Mouse (Mus musculus) midbrain, embryonic 13.5 days (tissue): ENCODE data around the gene Olfr18. TPM values are rescaled to one million over a fixed set of nuclear protein-coding genes. Genes with fewer than 3 reads are reported as not detected.

Experiments
- polyA plus RNA-seq: library from polyadenylated mRNA; unstranded; fragments of >200 nt; fragmentation: Nextera tagmentation; extraction: Ambion mirVana; gene quantifications from 2 replicates; pipeline ENCODE4 v1.2.1, GENCODE M21; 2015

Gene Olfr18
- polyA plus RNA-seq, 1 experiment from 2014 or later = not detected

Other genes with a start within 250 kb of the Olfr18 start
- gene Olfr868, start 237.5 kb downstream of the Olfr18 start, polyA plus RNA-seq = not detected in 2 replicates
- not detected in 2 replicates for gene Olfr869, start 207.1 kb downstream of the Olfr18 start, polyA plus RNA-seq
- gene Olfr870, start 162.0 kb downstream of the Olfr18 start, polyA plus RNA-seq = not detected in 2 replicates
- not detected in 2 replicates for gene Olfr871, start 123.9 kb downstream of the Olfr18 start, polyA plus RNA-seq
- gene Olfr872, start 99.0 kb downstream of the Olfr18 start, polyA plus RNA-seq = not detected in 2 replicates
- not detected in 2 replicates for gene Olfr39, start 53.7 kb downstream of the Olfr18 start, polyA plus RNA-seq
- not detected in 2 replicates for gene Olfr873, start 37.6 kb downstream of the Olfr18 start, polyA plus RNA-seq
- gene Zfp560, start 49.1 kb upstream of the Olfr18 start, polyA plus RNA-seq = 41.5 and 45.4 TPM in 2 replicates
- 17.5 and 20.1 TPM in 2 replicates for gene Zfp26, start 124.1 kb upstream of the Olfr18 start, polyA plus RNA-seq
- gene Zfp426, start 156.7 kb upstream of the Olfr18 start, polyA plus RNA-seq = 33.1 and 35.4 TPM in 2 replicates
- gene Zfp266, start 185.3 kb upstream of the Olfr18 start, polyA plus RNA-seq = 143 and 151 TPM in 2 replicates
- gene Zfp846, start 245.2 kb upstream of the Olfr18 start, polyA plus RNA-seq = 47.1 and 50.1 TPM in 2 replicates